Mouse (Mus musculus) lung, postnatal 25 days (tissue): ENCODE data around the gene Hjurp.

Source experiments
- DNase-seq: peaks from one replicate; pipeline ENCODE4 v3.0.0; 2022; ENCODE audit warnings: low spot score

The Hjurp gene

DNA sequence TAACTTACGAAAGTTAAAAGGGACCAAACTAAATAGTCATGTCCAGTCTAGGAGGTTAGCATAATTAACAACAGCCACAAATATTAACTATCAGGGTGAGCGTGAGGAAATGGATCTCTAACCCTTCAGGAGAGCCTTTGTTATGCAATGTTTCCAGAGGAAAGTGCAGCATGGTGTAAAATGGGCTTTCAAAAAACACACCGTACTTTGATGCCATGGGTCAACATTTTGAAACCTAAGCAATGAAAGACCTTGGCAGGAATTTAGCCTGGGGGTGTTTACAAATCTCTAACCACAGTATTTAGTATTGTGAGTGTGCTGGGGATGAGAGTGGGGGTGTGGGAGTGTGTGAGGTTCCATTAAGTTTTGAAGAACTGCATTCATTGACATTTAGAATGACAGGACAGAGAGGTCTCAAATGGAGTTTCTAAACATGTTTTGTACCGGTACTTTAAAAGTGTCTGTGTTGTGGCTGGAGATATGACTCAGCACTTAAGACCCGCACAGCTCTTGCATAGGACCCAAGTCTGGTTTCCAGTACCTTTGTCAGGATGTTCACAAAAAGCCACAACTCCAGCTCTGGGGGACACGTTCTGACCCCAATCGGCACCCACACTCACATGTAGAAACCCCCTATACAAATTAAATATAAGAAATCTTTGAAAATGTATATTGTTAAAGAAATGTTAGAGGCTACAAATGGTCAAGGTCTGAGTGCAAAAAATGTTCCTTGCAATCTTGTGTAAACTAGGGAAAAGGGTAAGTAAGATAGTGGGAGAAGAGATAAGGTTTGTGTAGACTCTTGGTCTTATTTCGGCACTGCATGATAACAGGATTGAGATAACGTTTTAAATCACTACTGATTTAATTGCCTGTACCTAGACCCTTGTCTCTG, 1.9 kb upstream of the Hjurp start:
- peak; percentile 85 for DNase-seq

DNA sequence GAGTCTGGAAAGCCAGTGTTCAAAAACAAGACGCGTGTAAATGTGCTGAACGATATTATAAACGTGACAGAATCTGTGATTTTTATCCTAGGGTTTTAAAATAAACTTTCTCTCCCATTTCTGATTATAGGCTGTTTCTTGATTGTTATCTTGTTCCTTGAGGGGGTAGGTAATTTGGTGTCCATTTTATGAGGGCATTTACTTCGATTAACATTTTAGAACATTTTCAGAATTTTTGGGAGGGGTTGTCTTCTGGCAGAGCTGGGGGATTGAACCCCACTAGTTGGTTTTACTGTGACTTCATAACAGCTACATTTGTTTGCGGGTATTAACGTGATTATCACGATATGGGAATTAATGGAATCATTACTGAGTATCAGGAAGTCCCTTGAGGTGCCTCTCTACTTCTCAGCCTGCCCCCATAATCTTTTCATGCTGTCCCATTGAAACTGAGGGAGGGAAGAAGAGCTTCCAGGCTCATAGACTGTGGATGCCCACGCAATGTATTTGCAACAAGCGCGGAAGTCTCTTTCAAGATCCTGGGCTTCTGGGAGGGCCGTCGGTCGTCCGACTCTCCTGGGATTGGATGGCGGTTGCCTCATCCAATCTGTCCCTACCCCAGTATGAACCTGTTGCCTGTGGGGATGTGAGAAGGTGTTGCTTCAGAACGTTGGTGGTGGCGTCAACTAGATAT, 532 bp upstream of the Hjurp start:
- no peak for DNase-seq

GRCm38 (mm10) chr1:88276524-88277097, 822 bp downstream of the Hjurp start:
- DNase-seq, result no peak

GRCm38 (mm10) chr1:88275698-88276523, 1.5 kb downstream of the Hjurp start:
- DNase-seq, result no peak

- no peak for DNase-seq
Measured at GRCm38 (mm10) chr1:88275078-88275680, 2.3 kb downstream of the Hjurp start.

GRCm38 (mm10) chr1:88274371-88275077, 2.9 kb downstream of the Hjurp start:
- no peak for DNase-seq

DNA sequence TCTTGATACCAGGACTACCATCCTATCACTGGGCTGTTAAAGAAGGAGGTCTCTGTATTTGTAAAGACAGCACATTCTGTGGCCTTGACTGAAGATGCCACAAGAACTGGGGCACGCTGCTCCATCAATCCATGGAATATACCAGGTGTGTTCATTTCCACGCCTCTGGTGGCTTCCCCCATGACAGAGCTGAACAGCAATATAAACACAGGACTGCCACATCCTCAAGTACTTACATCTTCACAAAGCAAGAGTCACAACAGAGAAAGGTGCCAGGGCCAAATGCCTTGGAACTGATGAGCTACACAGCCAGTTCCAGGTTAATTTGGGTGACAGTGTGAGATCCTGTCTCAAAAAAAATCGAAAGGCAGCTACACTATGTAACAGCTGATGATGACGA, 3.6 kb downstream of the Hjurp start:
- DNase-seq, result no peak

DNA sequence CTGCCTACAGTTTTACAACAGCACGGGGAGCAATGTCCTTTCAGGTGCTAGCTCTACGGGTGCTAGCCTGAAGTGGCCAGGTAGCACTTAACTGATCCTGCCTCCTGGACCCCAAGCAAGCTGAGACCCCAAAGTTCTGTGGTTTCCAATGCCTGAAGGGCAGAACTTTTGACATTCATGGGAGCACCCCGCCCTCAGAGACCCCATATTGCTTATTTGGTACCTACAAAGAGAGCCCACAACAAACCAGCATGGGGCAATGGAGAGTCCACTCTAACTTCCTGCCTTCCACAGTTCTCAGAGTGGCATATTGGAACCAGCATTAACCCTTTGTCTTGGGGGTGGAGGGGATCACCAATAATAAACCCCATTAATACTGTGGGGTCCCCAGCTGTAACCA, 4.1 kb downstream of the Hjurp start:
- DNase-seq, result no peak

- DNase-seq, result no peak
Measured at GRCm38 (mm10) chr1:88272851-88273250, 4.6 kb downstream of the Hjurp start.

DNA sequence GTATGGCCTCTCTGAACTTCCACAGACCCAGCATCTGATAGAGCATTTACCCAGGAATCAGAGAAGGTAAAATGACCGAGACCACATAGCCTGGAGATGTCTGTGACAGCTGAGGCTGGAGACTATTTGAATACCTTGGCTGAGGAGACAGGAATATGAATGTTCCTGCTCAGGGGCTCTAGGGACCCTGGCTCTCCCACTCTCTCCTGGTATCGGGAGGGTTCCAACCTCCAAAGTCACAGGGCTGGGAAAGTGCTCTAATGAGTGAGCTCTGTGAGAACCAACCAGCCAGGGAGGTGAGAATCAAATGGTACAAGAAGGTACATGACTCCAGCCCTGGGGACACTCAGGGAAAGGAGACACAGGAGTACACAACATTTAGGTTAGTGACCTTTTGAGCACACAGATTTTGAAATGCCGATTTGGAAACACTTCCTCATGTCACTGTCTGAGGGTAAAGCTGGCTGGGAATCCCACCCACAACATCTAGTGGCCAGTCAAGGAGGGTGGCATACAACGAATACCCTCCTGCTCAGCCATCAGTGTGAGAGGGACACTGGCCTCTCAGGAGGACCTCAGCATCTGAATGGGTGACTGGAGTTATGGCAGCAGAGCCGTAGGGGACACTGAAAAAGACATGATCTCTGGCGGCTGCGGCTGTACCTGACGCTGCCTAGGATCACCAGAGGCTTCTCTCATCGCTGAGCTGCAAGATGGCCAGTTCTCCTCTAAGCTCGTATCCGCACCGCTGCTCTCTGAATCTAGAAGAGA, 7.7 kb downstream of the Hjurp start:
- DNase-seq, result no peak

- no peak for DNase-seq
Measured at GRCm38 (mm10) chr1:88268070-88268469, 9.4 kb downstream of the Hjurp start.

DNA sequence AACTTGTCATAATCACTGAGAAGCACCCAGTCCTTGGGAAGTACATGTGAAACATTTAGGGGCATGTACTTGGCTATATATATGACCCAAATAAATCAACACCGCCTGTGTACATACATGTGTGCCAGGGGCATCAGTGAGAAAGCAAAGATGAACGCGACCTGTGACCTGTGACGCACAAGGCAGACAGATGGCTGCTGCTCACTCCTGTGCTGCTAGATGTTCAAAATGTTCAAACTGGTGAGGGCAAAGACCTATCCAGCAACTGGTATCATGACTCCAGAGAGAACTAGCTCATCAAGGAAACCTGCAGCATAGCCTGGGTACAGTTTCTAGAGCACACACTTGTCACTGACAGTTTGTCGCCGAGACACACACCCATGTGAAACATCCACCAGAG, 9.9 kb downstream of the Hjurp start:
- no peak for DNase-seq

DNA sequence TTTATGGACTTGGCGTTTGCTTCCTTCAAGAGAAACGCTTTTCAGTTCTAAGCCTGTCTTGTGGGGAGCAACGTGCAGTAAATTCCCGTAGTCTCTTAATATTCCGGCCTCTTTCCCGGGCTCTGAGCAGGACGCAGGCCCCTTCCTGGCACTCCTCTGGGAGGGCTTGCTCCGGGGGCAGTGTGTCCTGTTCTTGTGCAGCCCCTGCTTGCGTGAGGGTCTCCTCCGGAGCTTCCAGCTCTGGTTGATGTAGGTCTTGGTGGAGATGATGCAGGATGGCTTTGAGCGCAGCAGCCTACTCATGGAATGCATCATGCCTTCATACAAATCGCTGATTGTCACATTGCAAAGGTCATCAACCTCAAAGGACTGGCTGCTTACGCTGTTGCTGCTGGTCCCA, 11.3 kb downstream of the Hjurp start:
- no peak for DNase-seq

- no peak for DNase-seq
Measured at GRCm38 (mm10) chr1:88264869-88265240, 12.6 kb downstream of the Hjurp start.

DNA sequence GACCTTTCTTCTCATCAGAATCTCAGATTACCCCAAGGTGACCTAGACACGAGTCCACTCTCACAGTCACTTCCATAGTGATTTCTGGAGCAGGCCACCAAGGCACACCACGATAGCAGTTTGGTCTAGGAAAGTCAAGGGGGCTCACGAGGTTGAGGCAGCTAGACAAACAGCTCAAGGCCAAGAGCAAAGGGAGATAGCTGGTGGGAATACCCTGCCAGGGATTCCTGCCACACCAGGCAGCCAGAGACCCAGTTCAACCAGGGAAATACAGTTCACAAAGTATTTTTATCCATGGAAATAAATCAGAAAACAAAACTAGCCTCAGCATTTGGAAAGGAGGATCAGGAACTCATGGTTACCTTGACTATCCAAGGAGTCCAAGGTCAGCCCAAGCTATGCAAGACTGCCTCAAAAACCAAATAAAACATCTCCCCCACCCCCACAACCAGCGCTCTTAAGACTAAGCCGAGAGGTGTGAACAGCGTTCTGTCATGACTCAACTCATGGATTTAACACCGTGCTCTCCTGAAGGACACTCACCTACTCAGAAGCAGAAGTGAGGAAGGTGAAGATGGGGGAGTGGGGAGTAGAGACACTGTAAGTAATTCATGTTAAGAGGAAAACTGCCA, 13.1 kb downstream of the Hjurp start:
- DNase-seq, result no peak

- DNase-seq, result no peak
Measured at GRCm38 (mm10) chr1:88263778-88264177, 13.7 kb downstream of the Hjurp start.

- no peak for DNase-seq
Measured at GRCm38 (mm10) chr1:88262961-88263360, 14.5 kb downstream of the Hjurp start.

DNA sequence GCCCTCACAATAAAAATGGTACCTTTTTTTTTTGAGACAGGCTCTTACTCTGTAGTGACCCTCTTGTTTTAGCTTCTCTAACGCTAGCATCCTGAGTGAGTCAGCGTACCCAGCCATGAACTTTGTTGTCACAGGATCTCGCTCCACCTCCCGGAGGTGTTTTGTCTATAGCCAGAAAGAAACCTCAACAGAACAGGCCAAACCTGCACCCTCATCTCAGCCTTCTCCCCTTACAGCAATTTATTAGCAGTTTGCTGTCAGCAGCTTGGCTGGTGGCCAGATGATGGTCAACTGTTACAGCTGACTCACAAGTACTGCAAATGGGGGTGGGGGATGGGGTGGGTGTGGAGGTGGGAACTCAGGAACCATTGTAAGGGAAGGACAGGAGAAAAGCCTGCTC, 15.2 kb downstream of the Hjurp start:
- peak; percentile 50 for DNase-seq

- no peak for DNase-seq
Measured at GRCm38 (mm10) chr1:88261706-88262105, 15.7 kb downstream of the Hjurp start.
